Mouse (Mus musculus): ENCODE data around the gene Pax5. TPM values are rescaled to one million over a fixed set of nuclear protein-coding genes. Genes with fewer than 3 reads are reported as not detected.
"Not testable (repeated sequence)": the region's sequence is repeated elsewhere in the genome, so short reads cannot be mapped to it uniquely, and the experiment has no call there.

The Pax5 gene
- 0.36 and 0.54 TPM in 2 replicates for polyA plus RNA-seq (2015; fragmentation: Nextera tagmentation; extraction: Ambion mirVana)

- H3K27me3 ChIP-seq (ENCODE audit: control insufficient read depth, insufficient read depth, low read depth, low read length), result peaks cover 96% of the 10 kb centered on the region
- H3K9ac ChIP-seq (ENCODE audit: low read depth, low read length), result no peak within 1 kb of the TSS
- H3K36me3 ChIP-seq (ENCODE audit: control insufficient read depth, insufficient read depth), result no peaks in the 10 kb centered on the region
- H3K4me2 ChIP-seq (ENCODE audit: low read depth, low read length), result no peak within 1 kb of the TSS
- no peaks in the 10 kb centered on the region for H3K9me3 ChIP-seq (replicated peaks; ENCODE audit: control insufficient read depth, low read length)
- H3K4me1 ChIP-seq (ENCODE audit: control insufficient read depth, low read depth, low read length), result no peaks in the 10 kb centered on the region
- H3K27ac ChIP-seq (ENCODE audit: low read length), result no peak within 1 kb of the TSS
- 27% methylated on average over 16 of the region's 16 CpGs for WGBS (ENCODE audit: insufficient replicate concordance)
- no peak within 1 kb of the TSS for H3K4me3 ChIP-seq (ENCODE audit: low read depth, low read length)
- no peak for ATAC-seq (ENCODE audit: low read depth)
These were observed at the start of gene Pax5 for GRCm38 (mm10) chr4:44709740-44710700. Pax5 (minus strand) TSS chr4:44710487.

GRCm38 (mm10) chr4:44757131-44757530 is 46.8 kb upstream of the Pax5 start:
- H3K9ac ChIP-seq (ENCODE audit: low read depth, low read length), result peak overlapping the region; percentile 88
- 3% methylated on average over 10 of the region's 10 CpGs for WGBS (ENCODE audit: insufficient replicate concordance)
- not testable (repeated sequence) for ATAC-seq (ENCODE audit: low read depth)

GRCm38 (mm10) chr4:44756134-44756951 is 46.1 kb upstream of the Pax5 start:
- H3K36me3 ChIP-seq (ENCODE audit: control insufficient read depth, insufficient read depth), result no peaks in the 10 kb centered on the region
- peak overlapping the region; percentile 88 for H3K9ac ChIP-seq (ENCODE audit: low read depth, low read length)
- no peaks in the 10 kb centered on the region for H3K9me3 ChIP-seq (replicated peaks; ENCODE audit: control insufficient read depth, low read length)
- peak overlapping the region; percentile 77 for H3K4me3 ChIP-seq (ENCODE audit: low read depth, low read length)
- H3K4me2 ChIP-seq (ENCODE audit: low read depth, low read length), result peak overlapping the region; percentile 67
- ATAC-seq (ENCODE audit: low read depth), result peak; percentile 98
- WGBS (ENCODE audit: insufficient replicate concordance), result under 1% methylated on average over 60 of the region's 60 CpGs
- H3K27ac ChIP-seq (ENCODE audit: low read length), result peak overlapping the region; percentile 87
- no peaks in the 10 kb centered on the region for H3K27me3 ChIP-seq (ENCODE audit: control insufficient read depth, insufficient read depth, low read depth, low read length)
- peaks cover 3% of the 10 kb centered on the region for H3K4me1 ChIP-seq (ENCODE audit: control insufficient read depth, low read depth, low read length)

More at GRCm38 (mm10) chr4:44757131-44757530, 46.8 kb upstream of the Pax5 start:
- Histone ChIP-seq H3K27ac (ENCODE audit: low read length) (peak overlapping the region; percentile 87), H3K4me3 (ENCODE audit: low read depth, low read length) (peak overlapping the region; percentile 77), H3K4me2 (ENCODE audit: low read depth, low read length) (peak overlapping the region; percentile 67)
- H3K9me3 ChIP-seq (replicated peaks; ENCODE audit: control insufficient read depth, low read length); H3K27me3 ChIP-seq (ENCODE audit: control insufficient read depth, insufficient read depth, low read depth, low read length); H3K36me3 ChIP-seq (ENCODE audit: control insufficient read depth, insufficient read depth); H3K4me1 ChIP-seq (ENCODE audit: control insufficient read depth, low read depth, low read length): not testable (repeated sequence)

- Histone ChIP-seq H3K4me2 (ENCODE audit: low read depth, low read length) (peak within 1 kb of the TSS; percentile 67), H3K4me1 (ENCODE audit: control insufficient read depth, low read depth, low read length) (peaks cover 3% of the 10 kb centered on the region), H3K36me3 (ENCODE audit: control insufficient read depth, insufficient read depth) (no peaks in the 10 kb centered on the region), H3K4me3 (ENCODE audit: low read depth, low read length) (peak within 1 kb of the TSS; percentile 77), H3K27me3 (ENCODE audit: control insufficient read depth, insufficient read depth, low read depth, low read length) (no peaks in the 10 kb centered on the region), H3K9ac (ENCODE audit: low read depth, low read length) (peak within 1 kb of the TSS; percentile 88), H3K27ac (ENCODE audit: low read length) (peak within 1 kb of the TSS; percentile 87), H3K9me3 (replicated peaks; ENCODE audit: control insufficient read depth, low read length) (no peaks in the 10 kb centered on the region)
- 4% methylated on average over 15 of the region's 15 CpGs for WGBS (ENCODE audit: insufficient replicate concordance)
- ATAC-seq (ENCODE audit: low read depth), result peak; percentile 2; the same call in 1 of the 2 replicates
These were observed 45.4 kb upstream of the Pax5 start, which contains the start of gene Zcchc7 for GRCm38 (mm10) chr4:44755553-44756133. Zcchc7 (plus strand) TSS chr4:44755877.

- Histone ChIP-seq H3K4me2 (ENCODE audit: low read depth, low read length) (no peak overlapping the region), H3K27ac (ENCODE audit: low read length) (no peak overlapping the region), H3K36me3 (ENCODE audit: control insufficient read depth, insufficient read depth) (no peaks in the 10 kb centered on the region), H3K4me1 (ENCODE audit: control insufficient read depth, low read depth, low read length) (no peaks in the 10 kb centered on the region), H3K9ac (ENCODE audit: low read depth, low read length) (no peak overlapping the region), H3K27me3 (ENCODE audit: control insufficient read depth, insufficient read depth, low read depth, low read length) (no peaks in the 10 kb centered on the region), H3K4me3 (ENCODE audit: low read depth, low read length) (no peak overlapping the region), H3K9me3 (replicated peaks; ENCODE audit: control insufficient read depth, low read length) (no peaks in the 10 kb centered on the region)
- no peak for ATAC-seq (ENCODE audit: low read depth)
- 53% methylated on average over 1 of the region's 1 CpGs for WGBS (ENCODE audit: insufficient replicate concordance)
These were observed 30.2 kb upstream of the Pax5 start for GRCm38 (mm10) chr4:44740471-44740870.

- Histone ChIP-seq H3K9me3 (replicated peaks; ENCODE audit: control insufficient read depth, low read length) (no peaks in the 10 kb centered on the region), H3K27ac (ENCODE audit: low read length) (no peak overlapping the region), H3K4me3 (ENCODE audit: low read depth, low read length) (no peak overlapping the region), H3K27me3 (ENCODE audit: control insufficient read depth, insufficient read depth, low read depth, low read length) (peaks cover 23% of the 10 kb centered on the region), H3K36me3 (ENCODE audit: control insufficient read depth, insufficient read depth) (no peaks in the 10 kb centered on the region), H3K4me1 (ENCODE audit: control insufficient read depth, low read depth, low read length) (no peaks in the 10 kb centered on the region), H3K4me2 (ENCODE audit: low read depth, low read length) (no peak overlapping the region), H3K9ac (ENCODE audit: low read depth, low read length) (no peak overlapping the region)
- no peak for ATAC-seq (ENCODE audit: low read depth)
- WGBS (ENCODE audit: insufficient replicate concordance), result 64% methylated on average over 4 of the region's 4 CpGs
These were observed 10.9 kb upstream of the Pax5 start for GRCm38 (mm10) chr4:44721237-44721636.

GRCm38 (mm10) chr4:44720046-44720445 is 9.8 kb upstream of the Pax5 start:
- 65% methylated on average over 8 of the region's 8 CpGs for WGBS (ENCODE audit: insufficient replicate concordance)
- Histone ChIP-seq H3K9me3 (replicated peaks; ENCODE audit: control insufficient read depth, low read length) (no peaks in the 10 kb centered on the region), H3K27me3 (ENCODE audit: control insufficient read depth, insufficient read depth, low read depth, low read length) (peaks cover 29% of the 10 kb centered on the region), H3K4me1 (ENCODE audit: control insufficient read depth, low read depth, low read length) (no peaks in the 10 kb centered on the region), H3K4me3 (ENCODE audit: low read depth, low read length) (no peak overlapping the region), H3K27ac (ENCODE audit: low read length) (no peak overlapping the region), H3K36me3 (ENCODE audit: control insufficient read depth, insufficient read depth) (no peaks in the 10 kb centered on the region), H3K4me2 (ENCODE audit: low read depth, low read length) (no peak overlapping the region), H3K9ac (ENCODE audit: low read depth, low read length) (no peak overlapping the region)
- no peak for ATAC-seq (ENCODE audit: low read depth)

GRCm38 (mm10) chr4:44717676-44718075 is 7.4 kb upstream of the Pax5 start:
- Histone ChIP-seq H3K27me3 (ENCODE audit: control insufficient read depth, insufficient read depth, low read depth, low read length) (peaks cover 51% of the 10 kb centered on the region), H3K9ac (ENCODE audit: low read depth, low read length) (no peak overlapping the region), H3K36me3 (ENCODE audit: control insufficient read depth, insufficient read depth) (no peaks in the 10 kb centered on the region), H3K4me1 (ENCODE audit: control insufficient read depth, low read depth, low read length) (no peaks in the 10 kb centered on the region), H3K4me2 (ENCODE audit: low read depth, low read length) (no peak overlapping the region), H3K4me3 (ENCODE audit: low read depth, low read length) (no peak overlapping the region), H3K27ac (ENCODE audit: low read length) (no peak overlapping the region), H3K9me3 (replicated peaks; ENCODE audit: control insufficient read depth, low read length) (no peaks in the 10 kb centered on the region)
- 51% methylated on average over 3 of the region's 3 CpGs for WGBS (ENCODE audit: insufficient replicate concordance)
- no peak for ATAC-seq (ENCODE audit: low read depth)
